Mouse (Mus musculus) lung, postnatal 36 days (tissue): ENCODE data around the gene Zfp148.
"Not testable (repeated sequence)": the region's sequence is repeated elsewhere in the genome, so short reads cannot be mapped to it uniquely, and the experiment has no call there.

Source experiments
- DNase-seq: peaks from one replicate; pipeline ENCODE4 v3.0.0; 2022; ENCODE audit warnings: mixed read lengths

Gene Zfp148

GRCm38 (mm10) chr16:33382341-33382740, 1.7 kb downstream of the Zfp148 start:
- DNase-seq = no peak

- no peak for DNase-seq
Measured at GRCm38 (mm10) chr16:33383584-33383983, 2.9 kb downstream of the Zfp148 start.

- not testable (repeated sequence) for DNase-seq
Measured at GRCm38 (mm10) chr16:33384057-33384456, 3.4 kb downstream of the Zfp148 start.

- DNase-seq = no peak
Measured at GRCm38 (mm10) chr16:33387013-33387412, 6.4 kb downstream of the Zfp148 start.

- DNase-seq = no peak
Measured at GRCm38 (mm10) chr16:33387420-33387819, 6.8 kb downstream of the Zfp148 start.

- DNase-seq = peak; percentile 78
Measured at GRCm38 (mm10) chr16:33399913-33400782, 19.5 kb downstream of the Zfp148 start.

GRCm38 (mm10) chr16:33400943-33401342, 20.3 kb downstream of the Zfp148 start:
- no peak for DNase-seq

- no peak for DNase-seq
Measured at GRCm38 (mm10) chr16:33403258-33403657, 22.6 kb downstream of the Zfp148 start.

GRCm38 (mm10) chr16:33404055-33404454, 23.4 kb downstream of the Zfp148 start:
- DNase-seq = no peak

GRCm38 (mm10) chr16:33405487-33405886, 24.9 kb downstream of the Zfp148 start:
- DNase-seq = no peak

- no peak for DNase-seq
Measured at GRCm38 (mm10) chr16:33410151-33410550, 29.5 kb downstream of the Zfp148 start.

GRCm38 (mm10) chr16:33410605-33411004, 30.0 kb downstream of the Zfp148 start:
- DNase-seq = no peak

- DNase-seq = no peak
Measured at GRCm38 (mm10) chr16:33414191-33414590, 33.6 kb downstream of the Zfp148 start.

GRCm38 (mm10) chr16:33415607-33416006, 35.0 kb downstream of the Zfp148 start:
- DNase-seq = no peak

GRCm38 (mm10) chr16:33428327-33428726, 47.7 kb downstream of the Zfp148 start:
- no peak for DNase-seq

- DNase-seq = no peak
Measured at GRCm38 (mm10) chr16:33431660-33432059, 51.0 kb downstream of the Zfp148 start.

- no peak for DNase-seq
Measured at GRCm38 (mm10) chr16:33441065-33441464, 60.4 kb downstream of the Zfp148 start.

GRCm38 (mm10) chr16:33446830-33447229, 66.2 kb downstream of the Zfp148 start:
- DNase-seq = no peak

- DNase-seq = no peak
Measured at GRCm38 (mm10) chr16:33453826-33454225, 73.2 kb downstream of the Zfp148 start.

GRCm38 (mm10) chr16:33454306-33454705, 73.7 kb downstream of the Zfp148 start:
- DNase-seq = no peak

GRCm38 (mm10) chr16:33455263-33455910, 74.8 kb downstream of the Zfp148 start:
- no peak for DNase-seq

GRCm38 (mm10) chr16:33459101-33459500, 78.5 kb downstream of the Zfp148 start:
- DNase-seq = no peak

- DNase-seq = peak; percentile 25
Measured at GRCm38 (mm10) chr16:33461416-33461815, 80.8 kb downstream of the Zfp148 start.
